Mouse (Mus musculus): ENCODE data around the gene Bhlha15. TPM values are rescaled to one million over a fixed set of nuclear protein-coding genes. Genes with fewer than 3 reads are reported as not detected.

Bhlha15 gene
- total and polyA plus RNA-seq, 3 experiments: 4.1 to 4.3 TPM; not detected in 1

DNA sequence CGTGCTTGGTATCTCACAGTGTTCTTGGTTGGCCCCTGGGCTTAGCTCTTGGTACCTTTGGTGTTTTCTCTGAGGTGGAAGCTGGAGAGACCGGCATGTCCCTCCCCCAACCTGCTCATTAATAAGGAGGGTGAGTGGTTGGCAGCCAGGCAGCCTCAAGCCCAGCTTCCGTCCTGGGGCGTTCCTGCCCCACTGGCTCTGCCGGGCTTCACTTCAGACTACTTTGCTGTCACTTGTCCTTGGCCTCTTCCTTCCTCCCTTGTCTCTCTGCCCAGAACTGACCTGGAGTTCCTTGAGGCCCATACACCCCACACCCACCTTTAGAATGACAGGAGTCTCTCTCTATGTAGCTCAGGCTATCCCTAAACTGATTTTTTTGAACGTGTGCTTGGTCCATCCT is 2.6 kb downstream of the Bhlha15 start:
- no peak overlapping the region for H3K9ac ChIP-seq (ENCODE audit: control insufficient read depth, low read depth, low read length, poor library complexity, severe bottlenecking)
- no peaks in the 10 kb centered on the region for H3K27me3 ChIP-seq (ENCODE audit: control insufficient read depth in 1 of 2, insufficient read depth in 2 of 2, low read length in 2 of 2)
- H3K4me3 ChIP-seq (ENCODE audit: control insufficient read depth in 1 of 2, insufficient read depth in 1 of 2, low read depth in 2 of 2, low read length in 2 of 2): no peak overlapping the region
- H3K27ac ChIP-seq (ENCODE audit: control insufficient read depth, low read depth, low read length): no peak overlapping the region
- H3K36me3 ChIP-seq (ENCODE audit: control insufficient read depth in 1 of 2, insufficient read depth in 2 of 2, low read length in 2 of 2): no peaks in the 10 kb centered on the region; a peak in 1 of 4 replicates
- no peak for TF ChIP-seq CHD2 (IDR thresholded peaks at IDR 0.05; ENCODE audit: low read length)
- TF ChIP-seq MYC (IDR thresholded peaks at IDR 0.05; ENCODE audit: low read depth, low read length): no peak
- TF ChIP-seq E2F4 (IDR thresholded peaks at IDR 0.05; ENCODE audit: borderline replicate concordance, low read depth, low read length): no peak
- TF ChIP-seq POLR2AphosphoS2 (IDR thresholded peaks at IDR 0.05; ENCODE audit: low read length): no peak
- no peak for TF ChIP-seq MAFK (IDR thresholded peaks at IDR 0.05; ENCODE audit: borderline replicate concordance, low read depth, low read length)
- TF ChIP-seq POLR2AphosphoS5 (IDR thresholded peaks at IDR 0.05; ENCODE audit: borderline replicate concordance, low read depth, low read length): no peak
- TF ChIP-seq RAD21 (IDR thresholded peaks at IDR 0.05; ENCODE audit: low read depth, low read length): no peak
- no peak for TF ChIP-seq HCFC1 (IDR thresholded peaks at IDR 0.05; ENCODE audit: low read depth, low read length)
- no peak for TF ChIP-seq RCOR1 (IDR thresholded peaks at IDR 0.05; ENCODE audit: low read depth, low read length)
- H3K4me1 ChIP-seq (ENCODE audit: control insufficient read depth in 1 of 2, insufficient read depth in 2 of 2, low read length in 2 of 2): peaks cover 0 to 3% of the 10 kb centered on the region in 2 experiments; a peak in 2 of 4 replicates
- no peaks in the 10 kb centered on the region for H3K9me3 ChIP-seq (replicated peaks; ENCODE audit: insufficient read depth, low read length)
- no peaks in the 10 kb centered on the region for H3K79me2 ChIP-seq (ENCODE audit: control insufficient read depth, insufficient read depth, low read length, poor library complexity)
- DNase-seq (ENCODE audit: low read depth, low spot score): no peak

DNA sequence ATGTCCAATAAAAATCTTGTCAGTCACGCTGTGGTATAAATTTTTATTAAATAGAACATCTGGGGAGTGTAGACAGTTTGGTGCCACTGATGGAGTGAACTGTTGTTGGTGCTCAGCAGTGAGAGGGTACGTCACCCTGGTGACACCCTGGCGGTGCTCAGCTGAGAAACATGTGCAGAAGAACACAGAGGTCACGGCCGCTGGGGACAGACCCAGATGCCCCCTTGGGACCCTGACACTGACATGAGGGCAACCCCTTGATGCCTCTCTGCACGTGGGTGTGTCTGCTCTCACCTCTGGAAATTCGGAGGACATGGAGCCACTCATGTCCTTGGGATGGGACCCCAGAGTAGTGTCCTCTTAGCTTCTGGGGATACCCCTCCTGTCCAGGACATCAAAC is 4.3 kb downstream of the Bhlha15 start:
- Histone ChIP-seq H3K36me3 (ENCODE audit: control insufficient read depth in 1 of 2, insufficient read depth in 2 of 2, low read length in 2 of 2) (no peaks in the 10 kb centered on the region; a peak in 1 of 4 replicates), H3K9ac (ENCODE audit: control insufficient read depth, low read depth, low read length, poor library complexity, severe bottlenecking) (no peak overlapping the region), H3K27ac (ENCODE audit: control insufficient read depth, low read depth, low read length) (no peak overlapping the region), H3K9me3 (replicated peaks; ENCODE audit: insufficient read depth, low read length) (no peaks in the 10 kb centered on the region), H3K4me3 (ENCODE audit: control insufficient read depth in 1 of 2, insufficient read depth in 1 of 2, low read depth in 2 of 2, low read length in 2 of 2) (no peak overlapping the region), H3K27me3 (ENCODE audit: control insufficient read depth in 1 of 2, insufficient read depth in 2 of 2, low read length in 2 of 2) (no peaks in the 10 kb centered on the region), H3K79me2 (ENCODE audit: control insufficient read depth, insufficient read depth, low read length, poor library complexity) (no peaks in the 10 kb centered on the region), H3K4me1 (ENCODE audit: control insufficient read depth in 1 of 2, insufficient read depth in 2 of 2, low read length in 2 of 2) (peaks cover 0 to 3% of the 10 kb centered on the region in 2 experiments; a peak in 2 of 4 replicates)
- DNase-seq (ENCODE audit: low read depth, low spot score): no peak
- no peak for TF ChIP-seq ZMIZ1 (IDR thresholded peaks at IDR 0.05; ENCODE audit: low read depth, low read length)

DNA sequence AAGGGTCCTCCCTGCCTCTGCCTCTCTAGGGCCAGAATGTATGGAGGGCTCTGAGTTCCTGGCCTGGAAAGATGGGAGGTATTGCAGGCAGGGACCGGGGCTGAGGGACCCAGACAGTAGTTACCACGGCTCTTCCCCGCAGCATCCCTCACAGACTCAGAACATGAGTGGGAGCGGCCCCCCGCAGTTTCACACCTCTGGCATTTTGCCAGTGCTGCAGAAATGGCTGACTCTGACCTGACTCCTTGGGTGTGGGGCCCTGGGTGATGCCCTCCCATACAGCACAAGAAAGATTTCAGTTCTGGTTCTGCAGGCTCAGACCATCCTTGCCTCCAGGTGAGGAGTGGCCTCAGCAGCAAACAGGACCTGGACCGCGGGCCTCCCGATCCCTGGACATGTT is 5.5 kb downstream of the Bhlha15 start:
- no peak overlapping the region for H3K27ac ChIP-seq (ENCODE audit: control insufficient read depth, low read depth, low read length)
- DNase-seq (ENCODE audit: low read depth, low spot score): no peak
- no peaks in the 10 kb centered on the region; a peak in 1 of 4 replicates for H3K36me3 ChIP-seq (ENCODE audit: control insufficient read depth in 1 of 2, insufficient read depth in 2 of 2, low read length in 2 of 2)
- no peaks in the 10 kb centered on the region for H3K79me2 ChIP-seq (ENCODE audit: control insufficient read depth, insufficient read depth, low read length, poor library complexity)
- H3K27me3 ChIP-seq (ENCODE audit: control insufficient read depth in 1 of 2, insufficient read depth in 2 of 2, low read length in 2 of 2): no peaks in the 10 kb centered on the region
- no peak overlapping the region for H3K4me3 ChIP-seq (ENCODE audit: control insufficient read depth in 1 of 2, insufficient read depth in 1 of 2, low read depth in 2 of 2, low read length in 2 of 2)
- TF ChIP-seq RAD21 (IDR thresholded peaks at IDR 0.05; ENCODE audit: low read depth, low read length) (no peak), MAX (IDR thresholded peaks at IDR 0.05; ENCODE audit: low read length) (no peak), SMC3 (IDR thresholded peaks at IDR 0.05; ENCODE audit: low read depth, low read length) (no peak), POLR2AphosphoS2 (IDR thresholded peaks at IDR 0.05; ENCODE audit: low read length) (no peak), BHLHE40 (IDR thresholded peaks at IDR 0.05; ENCODE audit: borderline replicate concordance, low read depth, low read length) (no peak), GABPA (IDR thresholded peaks at IDR 0.05; ENCODE audit: low read depth, low read length) (no peak), ETS1 (IDR thresholded peaks at IDR 0.05; ENCODE audit: low read depth, low read length) (no peak), ZC3H11A (IDR thresholded peaks at IDR 0.05; ENCODE audit: low read depth, low read length) (no peak), MAZ (IDR thresholded peaks at IDR 0.05; ENCODE audit: low read depth, low read length) (no peak), NELFE (IDR thresholded peaks at IDR 0.05; ENCODE audit: low read depth, low read length) (no peak), EP300 (IDR thresholded peaks at IDR 0.05; ENCODE audit: low read depth in 1 of 2, low read length in 2 of 2) (no peak), MYB (IDR thresholded peaks at IDR 0.05; ENCODE audit: low read depth, low read length) (no peak), TBP (IDR thresholded peaks at IDR 0.05; ENCODE audit: low read depth, low read length) (no peak), RCOR1 (IDR thresholded peaks at IDR 0.05; ENCODE audit: low read depth, low read length) (no peak), TCF12 (IDR thresholded peaks at IDR 0.05; ENCODE audit: low read depth, low read length) (no peak), MEF2A (IDR thresholded peaks at IDR 0.05; ENCODE audit: extremely low read depth, insufficient replicate concordance, low read depth, low read length, poor library complexity, severe bottlenecking) (no peak)
- H3K9me3 ChIP-seq (replicated peaks; ENCODE audit: insufficient read depth, low read length): no peaks in the 10 kb centered on the region
- H3K4me1 ChIP-seq (ENCODE audit: control insufficient read depth in 1 of 2, insufficient read depth in 2 of 2, low read length in 2 of 2): peaks cover 0 to 2% of the 10 kb centered on the region in 2 experiments; a peak in 2 of 4 replicates
- no peak overlapping the region for H3K9ac ChIP-seq (ENCODE audit: control insufficient read depth, low read depth, low read length, poor library complexity, severe bottlenecking)

All from MEL (cell line).